ENCODE assay signal across 38 mouse cellular contexts in genomic region chr15:79277728-79278127, GRCm38 (mm10). TPM values are rescaled to one million over a fixed set of nuclear protein-coding genes. Genes with fewer than 3 reads are reported as not detected.
DNase-seq lines count a peak whose midpoint lies in the region; ATAC-seq and TF ChIP-seq lines count a peak whose summit lies in the region.
"Had no signal": no experiment of that assay in that cellular context is flagged by ENCODE, and none has a peak within 500 bp of the region (broad histone marks: within the 10 kb centered on the region; RNA-seq: fewer than 3 reads in every experiment).

No protein-coding gene starts in this region.

- H3K4me2 ChIP-seq in limb, embryonic 14.5 days (replicated peaks; ENCODE audit: low read depth, low read length, severe bottlenecking): no peak overlapping the region
- H3K4me2 ChIP-seq: embryonic facial prominence, embryonic 13.5 days; forebrain, embryonic 12.5 days; heart, embryonic 15.5 days; hindbrain, embryonic 12.5 days; intestine, embryonic 15.5 days; midbrain, embryonic 13.5 days; neural tube, embryonic 15.5 days had no signal

- no peak overlapping the region for H3K4me3 ChIP-seq in limb, embryonic 14.5 days (replicated peaks; ENCODE audit: low read length)
- H3K4me3 ChIP-seq in limb, embryonic 10.5 days: no peak overlapping the region
- H3K4me3 ChIP-seq: embryonic facial prominence, embryonic 13.5 days; forebrain, embryonic 12.5 days; heart, embryonic 10.5 days; heart, embryonic 15.5 days; hindbrain, embryonic 12.5 days; intestine, embryonic 15.5 days; midbrain, embryonic 13.5 days; neural tube, embryonic 15.5 days had no signal

- no peak overlapping the region for H3K27ac ChIP-seq in limb, embryonic 14.5 days (replicated peaks; ENCODE audit: low read depth, low read length)
- H3K27ac ChIP-seq in limb, embryonic 10.5 days: no peak overlapping the region
- H3K27ac ChIP-seq: embryonic facial prominence, embryonic 13.5 days; forebrain, embryonic 12.5 days; heart, embryonic 10.5 days; heart, embryonic 15.5 days; hindbrain, embryonic 12.5 days; hindbrain, postnatal 0 days; intestine, embryonic 15.5 days; liver, embryonic 14.5 days; macrophage; midbrain, embryonic 13.5 days; neural tube, embryonic 15.5 days; stomach, postnatal 0 days had no signal

- no peak overlapping the region for H3K9ac ChIP-seq in limb, embryonic 14.5 days (ENCODE audit: low read depth, low read length, severe bottlenecking)
- H3K9ac ChIP-seq: embryonic facial prominence, embryonic 13.5 days; forebrain, embryonic 12.5 days; forebrain, postnatal 0 days; heart, embryonic 15.5 days; hindbrain, embryonic 12.5 days; intestine, embryonic 15.5 days; liver, embryonic 14.5 days; midbrain, embryonic 13.5 days; neural tube, embryonic 15.5 days had no signal

- TF ChIP-seq POLR2A in limb, embryonic 14.5 days (IDR thresholded peaks at IDR 0.05; ENCODE audit: borderline replicate concordance, extremely low read depth, insufficient read depth, insufficient read length): no peak

- no peaks in the 10 kb centered on the region for H3K4me1 ChIP-seq in limb, embryonic 14.5 days (ENCODE audit: control insufficient read depth, insufficient read depth, low read length)
- H3K4me1 ChIP-seq in limb, embryonic 10.5 days: peaks cover 16% of the 10 kb centered on the region
- H3K4me1 ChIP-seq: forebrain, embryonic 12.5 days; midbrain, embryonic 13.5 days; neural tube, embryonic 15.5 days had no signal

- DNase-seq in limb, embryonic 14.5 days (ENCODE audit: low spot score): no peak
- no peak for DNase-seq in limb, embryonic 10.5 days (ENCODE audit: low spot score)
- DNase-seq in lung, postnatal 10 days: peak; percentile 20
- DNase-seq in lung, postnatal 14 days: no peak
- peak; percentile 11 for DNase-seq in brain, adult 2 months (ENCODE audit: low read depth, low spot score)
- DNase-seq in c-Kit-positive CD71-positive TER-119-positive erythroid progenitor cells, embryonic 14.5 days (ENCODE audit: low spot score): no peak
- DNase-seq in right cerebral cortex, postnatal 14 days: no peak
- DNase-seq: adrenal gland, adult 2 months; adrenal gland, postnatal 36 days; cerebellum, adult 11 months; cerebellum, adult 9-11 months; embryo, embryonic 11 days; forebrain, postnatal 0 days; heart, adult 11 months; heart, postnatal 36 days; kidney, adult 2 months; kidney, postnatal 36 days; layer of hippocampus, postnatal 36 days; left cerebral cortex, postnatal 4 days; liver; right cerebral cortex, adult 18-20 months; right cerebral cortex, postnatal 4 days; thymus, adult 18-20 months; thymus, postnatal 36 days had no signal

- WGBS in limb, embryonic 14.5 days: 63% methylated on average over 10 of the region's 10 CpGs
- 70% methylated on average over 10 of the region's 10 CpGs for WGBS in limb, embryonic 10.5 days

- H3K36me3 ChIP-seq in limb, embryonic 14.5 days (ENCODE audit: control insufficient read depth, insufficient read depth, low read length): no peaks in the 10 kb centered on the region
- no peaks in the 10 kb centered on the region for H3K36me3 ChIP-seq in limb, embryonic 10.5 days
- H3K36me3 ChIP-seq: embryonic facial prominence, embryonic 13.5 days; forebrain, embryonic 12.5 days; heart, embryonic 10.5 days; heart, embryonic 15.5 days; hindbrain, embryonic 12.5 days; intestine, embryonic 15.5 days; midbrain, embryonic 13.5 days; neural tube, embryonic 15.5 days had no signal

- H3K9me3 ChIP-seq in limb, embryonic 14.5 days (ENCODE audit: control insufficient read depth, low read length): no peaks in the 10 kb centered on the region
- H3K9me3 ChIP-seq in limb, embryonic 10.5 days (replicated peaks): no peaks in the 10 kb centered on the region
- H3K9me3 ChIP-seq: embryonic facial prominence, embryonic 13.5 days; forebrain, embryonic 12.5 days; heart, embryonic 10.5 days; heart, embryonic 15.5 days; hindbrain, embryonic 12.5 days; intestine, embryonic 15.5 days; midbrain, embryonic 13.5 days; neural tube, embryonic 15.5 days had no signal

- no peaks in the 10 kb centered on the region for H3K27me3 ChIP-seq in limb, embryonic 14.5 days (ENCODE audit: control insufficient read depth, insufficient read depth, low read length)
- H3K27me3 ChIP-seq in limb, embryonic 10.5 days (ENCODE audit: low read depth, poor library complexity, severe bottlenecking): peaks cover 11% of the 10 kb centered on the region; the same call in 1 of the 2 replicates
- H3K27me3 ChIP-seq: embryonic facial prominence, embryonic 13.5 days; heart, embryonic 15.5 days; hindbrain, embryonic 12.5 days; intestine, embryonic 15.5 days; neural tube, embryonic 15.5 days had no signal

- ATAC-seq in limb, embryonic 14.5 days (ENCODE audit: low FRiP score, low read depth): 0 out of 2 replicates have a peak, but pooled peaks have one; percentile 26
- ATAC-seq: activated CD4-positive, CD25-positive, alpha-beta regulatory T cell, adult 4 months; forebrain, postnatal 0 days; hindbrain, postnatal 0 days; intestine, embryonic 15.5 days; midbrain, embryonic 13.5 days had no signal

RNA-seq across cellular contexts. Expression of gene Baiap2l2, which starts 7.6 kb away (rescaled TPM):
- polyA plus RNA-seq in limb, embryonic 14.5 days (2012; rRNA removed): 11.7 TPM in 2 replicates
- 8.5 and 10.9 TPM in 2 replicates for polyA plus RNA-seq in limb, embryonic 14.5 days (2014; fragmentation: Nextera tagmentation; extraction: Ambion mirVana)
- 2.6 and 3.1 TPM in 2 replicates for polyA plus RNA-seq in limb, embryonic 10.5 days (2016; fragmentation: Nextera tagmentation; extraction: Ambion mirVana)
- polyA plus RNA-seq: macrophage had no signal

RNA-seq across cellular contexts. Expression of gene Slc16a8, which starts 23.2 kb away (rescaled TPM):
- 0.16 and 0.35 TPM in 2 replicates for polyA plus RNA-seq in limb, embryonic 14.5 days (2012; rRNA removed)
- 0.51 and 0.66 TPM in 2 replicates for polyA plus RNA-seq in limb, embryonic 14.5 days (2014; fragmentation: Nextera tagmentation; extraction: Ambion mirVana)
- 0.16 TPM in 1 of 2 replicates, not detected in the other for polyA plus RNA-seq in limb, embryonic 10.5 days (2016; fragmentation: Nextera tagmentation; extraction: Ambion mirVana)
- polyA plus RNA-seq: activated CD4-positive, CD25-positive, alpha-beta regulatory T cell, adult 4 months; liver, embryonic 14.5 days; macrophage; spleen, adult 2 months had no signal

RNA-seq across cellular contexts. Expression of gene Gm49486, which starts 48.5 kb away (rescaled TPM):
- 1.5 and 2.6 TPM in 2 replicates for polyA plus RNA-seq in limb, embryonic 14.5 days (2012; rRNA removed)
- polyA plus RNA-seq in limb, embryonic 14.5 days (2014; fragmentation: Nextera tagmentation; extraction: Ambion mirVana): 0.89 and 1.2 TPM in 2 replicates
- 0.11 and 0.48 TPM in 2 replicates for polyA plus RNA-seq in limb, embryonic 10.5 days (2016; fragmentation: Nextera tagmentation; extraction: Ambion mirVana)
- polyA plus RNA-seq: adrenal gland, adult 2 months; macrophage; spleen, adult 2 months had no signal

RNA-seq across cellular contexts. Expression of gene Pick1, which starts 48.8 kb away (rescaled TPM):
- polyA plus RNA-seq in limb, embryonic 14.5 days (2012; rRNA removed): 82.4 and 82.6 TPM in 2 replicates
- polyA plus RNA-seq in limb, embryonic 14.5 days (2014; fragmentation: Nextera tagmentation; extraction: Ambion mirVana): 23.3 and 25.7 TPM in 2 replicates
- 38.3 and 52.5 TPM in 2 replicates for polyA plus RNA-seq in limb, embryonic 10.5 days (2016; fragmentation: Nextera tagmentation; extraction: Ambion mirVana)

RNA-seq across cellular contexts. Expression of gene Pla2g6, which starts 50.5 kb away (rescaled TPM):
- polyA plus RNA-seq in limb, embryonic 14.5 days (2012; rRNA removed): 21.8 and 27.2 TPM in 2 replicates
- 12.7 and 14.7 TPM in 2 replicates for polyA plus RNA-seq in limb, embryonic 14.5 days (2014; fragmentation: Nextera tagmentation; extraction: Ambion mirVana)
- 17.0 and 18.2 TPM in 2 replicates for polyA plus RNA-seq in limb, embryonic 10.5 days (2016; fragmentation: Nextera tagmentation; extraction: Ambion mirVana)

Comparison
In these comparisons a context has a peak if more than half of its experiments do, and no peak if none do; other contexts are left out.
1. DNase-seq: peak in lung, postnatal 10 days (single experiment) and brain, adult 2 months (single experiment); none in limb, embryonic 14.5 days (single experiment), limb, embryonic 10.5 days (single experiment), lung, postnatal 14 days (single experiment), c-Kit-positive CD71-positive TER-119-positive erythroid progenitor cells, embryonic 14.5 days (single experiment) and right cerebral cortex, postnatal 14 days (single experiment).